ENCODE assay signal across 8 mouse cellular contexts in genomic region chr9:66157958-66158830, GRCm38 (mm10). TPM values are rescaled to one million over a fixed set of nuclear protein-coding genes. Genes with fewer than 3 reads are reported as not detected.
A peak's percentile ranks its signal among the peaks of the same experiment; 100 is the strongest.
DNase-seq lines count a peak whose midpoint lies in the region; ATAC-seq and TF ChIP-seq lines count a peak whose summit lies in the region.

Gene Dapk2, plus strand, starts transcription at chr9:66158223.

- H3K4me1 ChIP-seq in cortical plate, adult 2 months (ENCODE audit: control insufficient read depth, insufficient read depth, low read length), result no peaks in the 10 kb centered on the region

- DNase-seq in gastrocnemius, postnatal 14 days, result peak; percentile 90
- peak; percentile 70 for DNase-seq in induced T-regulatory cell, adult 2 months (ENCODE audit: low read depth)
- peak; percentile 42 to 51 for DNase-seq in left cerebral cortex, postnatal 14 days (ENCODE audit: low spot score in 2 of 2)
- DNase-seq in right cerebral cortex, postnatal 14 days, result peak; percentile 57
- peak; percentile 83 to 85 for DNase-seq in urinary bladder, postnatal 36 days (ENCODE audit: low spot score in 2 of 2)

- 0 out of 2 replicates have a peak, but pooled peaks have one; percentile 5 for TF ChIP-seq CTCF in cortical plate, adult 2 months (IDR thresholded peaks at IDR 0.05; ENCODE audit: extremely low read depth, insufficient read depth, low read length)

- H3K27ac ChIP-seq in cortical plate, adult 2 months (ENCODE audit: insufficient read depth, low read length), result no peak within 1 kb of the TSS

- intact Hi-C loops in gastrocnemius, postnatal 14 days (cut with DNase I; ENCODE audit: low total_unique reads), result loop anchor here (10.0 kb wide), 1 partner anchor 217 kb away; no protein-coding TSS in a partner anchor
- intact Hi-C loops in left cerebral cortex, postnatal 14 days (cut with DNase I), result loop anchor here (10.0 kb wide), 1 partner anchor 127 kb away; no protein-coding TSS in a partner anchor

- TF ChIP-seq POLR2A in cortical plate, adult 2 months (IDR thresholded peaks at IDR 0.05; ENCODE audit: extremely low read depth, insufficient read depth, low read length), result no peak

- H3K4me3 ChIP-seq in cortical plate, adult 2 months (ENCODE audit: insufficient read depth, low read length), result peak within 1 kb of the TSS; percentile 8; the same call in 1 of the 2 replicates

- ATAC-seq in activated CD4-positive, CD25-positive, alpha-beta regulatory T cell, adult 4 months, result peak; percentile 46
- peak; percentile 45 for ATAC-seq in megakaryocyte-erythroid progenitor cell, adult 5-6 weeks (replicated peaks; ENCODE audit: low FRiP score, low TSS enrichment, poor library complexity, severe bottlenecking)

RNA-seq across cellular contexts. Expression of gene Dapk2, which starts in this region (rescaled TPM):
- polyA plus RNA-seq in activated CD4-positive, CD25-positive, alpha-beta regulatory T cell, adult 4 months (2017; shearing (Covaris generic)), result 1 to 10 TPM in 1 of 2 experiments, under 1 TPM in 1; 0.82 to 2.6 TPM
- polyA plus RNA-seq in cortical plate, adult 2 months (2012; rRNA removed), result 4.2 and 6.8 TPM in 2 replicates
- 10 to 100 TPM; 19.7 to 22.2 TPM for total RNA-seq in gastrocnemius, postnatal 14 days (2021)
- total RNA-seq in left cerebral cortex, postnatal 14 days (2021), result 1 to 10 TPM; 2.4 to 5.8 TPM
- total RNA-seq in megakaryocyte-erythroid progenitor cell, adult 5-6 weeks (2014; fragmentation: Nextera tagmentation), result 9.2 and 11.0 TPM in 2 replicates
- total RNA-seq in megakaryocyte-erythroid progenitor cell, adult 5-6 weeks (2017), result 5.2 and 10.3 TPM in 2 replicates
